Mouse (Mus musculus) megakaryocyte, embryonic 14.5 days (primary cell): ENCODE measurements around the gene Fndc8. TPM values are rescaled to one million over a fixed set of nuclear protein-coding genes. Genes with fewer than 3 reads are reported as not detected.
A peak's percentile ranks its signal among the peaks of the same experiment; 100 is the strongest.

Experiments
- H3K27me3 ChIP-seq: replicated peaks from 2 replicates; pipeline ENCODE3; 2012; ENCODE audit warnings: inconsistent platforms
- H3K36me3 ChIP-seq: replicated peaks from 2 replicates; pipeline ENCODE3; 2012; ENCODE audit warnings: low read length, inconsistent platforms, mixed read lengths
- H3K4me1 ChIP-seq: 2 replicates; pipeline ENCODE4 v1.6.1; 2012; ENCODE audit warnings: inconsistent platforms
- H3K4me3 ChIP-seq: replicated peaks from 2 replicates; pipeline ENCODE3; 2012; ENCODE audit warnings: moderate library complexity, mild to moderate bottlenecking, inconsistent platforms
- H3K9me3 ChIP-seq: 2 replicates; pipeline ENCODE4 v1.6.1; 2012; ENCODE audit warnings: inconsistent platforms
- FLI1 ChIP-seq: IDR thresholded peaks from 2 replicates; pipeline ENCODE4 v1.6.1; 2012; ENCODE audit warnings: low read length, inconsistent platforms, mixed read lengths
- GATA1 ChIP-seq: IDR thresholded peaks from 3 replicates; pipeline ENCODE4 v1.6.1; 2012; ENCODE audit warnings: mixed read lengths, low read length, inconsistent platforms, borderline replicate concordance
- polyA plus RNA-seq: library from polyadenylated mRNA; stranded (reverse); fragments of >175 nt; gene quantifications from 2 replicates; pipeline ENCODE4 v1.2.3, GENCODE M21; 2012; ENCODE audit warnings: low replicate concordance; ENCODE audit not compliant: insufficient read depth

Fndc8 gene
- polyA plus RNA-seq, 1 experiment = not detected

- no peak for TF ChIP-seq FLI1
- peaks cover 20% of the 10 kb centered on the region for H3K36me3 ChIP-seq
- H3K9me3 ChIP-seq = no peaks in the 10 kb centered on the region
- peaks cover 11% of the 10 kb centered on the region for H3K27me3 ChIP-seq
- peaks cover 51% of the 10 kb centered on the region for H3K4me1 ChIP-seq
- peak overlapping the region; percentile 98 for H3K4me3 ChIP-seq
These were observed 2.2 kb upstream of the Fndc8 start for GRCm38 (mm10) chr11:82889524-82890341.

DNA sequence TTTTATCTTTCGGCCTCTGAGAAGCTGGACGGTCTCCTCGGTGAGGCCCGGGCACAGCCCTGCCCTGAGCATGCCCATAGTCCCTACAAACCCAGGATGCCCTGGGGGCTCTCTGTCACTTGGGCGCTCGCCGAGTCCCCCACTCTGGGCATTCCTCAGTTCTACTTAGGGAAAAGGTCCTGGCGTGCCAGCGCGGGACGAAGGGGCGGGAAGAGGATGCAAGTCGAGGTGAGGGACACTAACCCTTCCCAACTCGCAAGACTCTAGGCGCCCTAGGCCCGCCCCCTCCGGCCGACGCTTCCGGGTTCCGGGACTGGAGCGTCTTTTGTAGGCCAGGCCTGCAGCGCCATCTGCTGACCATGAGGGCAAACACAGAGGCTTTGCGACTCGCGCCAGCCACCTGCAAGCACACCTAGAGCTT, 1.6 kb upstream of the Fndc8 start, which contains the start of gene Rad51d:
Gene Rad51d, minus strand, starts transcription at position 273 of the 421 bp plus-strand sequence.
- H3K36me3 ChIP-seq = peaks cover 14% of the 10 kb centered on the region
- no peaks in the 10 kb centered on the region for H3K9me3 ChIP-seq
- no peak for TF ChIP-seq FLI1
- peaks cover 46% of the 10 kb centered on the region for H3K4me1 ChIP-seq
- H3K4me3 ChIP-seq = peak within 1 kb of the TSS; percentile 98
- peaks cover 11% of the 10 kb centered on the region for H3K27me3 ChIP-seq

DNA sequence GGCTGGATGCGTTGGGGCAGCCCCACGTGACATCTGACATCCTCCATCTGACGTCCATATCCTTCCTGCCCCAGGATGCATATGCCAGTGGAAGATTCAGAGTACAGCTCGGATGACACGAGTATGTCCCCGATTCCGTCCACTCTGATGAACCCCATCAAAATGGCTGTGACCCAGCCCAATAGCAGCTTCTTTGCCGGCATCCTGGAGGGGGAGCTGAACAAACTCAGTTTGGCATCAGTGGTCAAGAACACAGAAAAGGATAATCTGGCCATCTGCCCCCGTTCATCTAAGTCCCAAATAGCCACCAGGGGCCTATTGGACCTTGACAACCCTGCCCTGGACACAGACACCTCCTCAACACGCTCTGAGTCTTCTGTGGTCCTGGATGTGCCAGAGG, 5.6 kb downstream of the Fndc8 start:
- peaks cover 51% of the 10 kb centered on the region for H3K36me3 ChIP-seq
- peaks cover 14% of the 10 kb centered on the region for H3K4me1 ChIP-seq
- peak overlapping the region; percentile 23 for H3K4me3 ChIP-seq
- peaks cover 3% of the 10 kb centered on the region for H3K27me3 ChIP-seq
- no peak for TF ChIP-seq FLI1
- no peak for TF ChIP-seq GATA1
- H3K9me3 ChIP-seq = peaks cover 4% of the 10 kb centered on the region

- no peaks in the 10 kb centered on the region for H3K27me3 ChIP-seq
- H3K9me3 ChIP-seq = peaks cover 4% of the 10 kb centered on the region
- TF ChIP-seq FLI1 (no peak), GATA1 (no peak)
- peaks cover 74% of the 10 kb centered on the region for H3K36me3 ChIP-seq
- peaks cover 10% of the 10 kb centered on the region for H3K4me1 ChIP-seq
- H3K4me3 ChIP-seq = no peak overlapping the region
These were observed 7.8 kb downstream of the Fndc8 start for GRCm38 (mm10) chr11:82899720-82900119.

- Histone ChIP-seq H3K4me3 (no peak overlapping the region), H3K9me3 (no peaks in the 10 kb centered on the region), H3K27me3 (no peaks in the 10 kb centered on the region), H3K36me3 (peaks cover 92% of the 10 kb centered on the region), H3K4me1 (peaks cover 22% of the 10 kb centered on the region)
- TF ChIP-seq FLI1 = no peak
- TF ChIP-seq GATA1 = no peak
These were observed 9.8 kb downstream of the Fndc8 start for GRCm38 (mm10) chr11:82901606-82902310.

DNA sequence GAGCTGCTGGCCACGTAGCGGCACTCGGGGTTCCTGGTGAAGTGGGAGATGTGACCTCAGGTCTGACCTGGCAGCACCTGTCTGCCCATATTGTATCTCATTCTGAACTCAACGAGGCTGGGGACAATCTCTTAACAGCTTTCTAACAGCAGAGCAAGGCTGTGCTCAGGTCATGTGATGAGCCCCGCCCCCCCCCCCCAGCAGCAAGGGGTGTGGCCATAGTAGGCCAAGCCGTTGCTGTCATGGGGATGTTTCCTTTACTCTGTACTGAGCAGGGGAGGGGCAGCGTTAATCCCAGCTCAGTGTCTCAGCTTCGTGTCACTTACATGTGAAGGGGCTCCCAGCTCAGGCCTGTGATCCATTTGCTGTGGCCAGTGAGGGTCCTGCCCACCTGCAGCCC, 13.0 kb downstream of the Fndc8 start:
- H3K36me3 ChIP-seq = peaks cover 66% of the 10 kb centered on the region

DNA sequence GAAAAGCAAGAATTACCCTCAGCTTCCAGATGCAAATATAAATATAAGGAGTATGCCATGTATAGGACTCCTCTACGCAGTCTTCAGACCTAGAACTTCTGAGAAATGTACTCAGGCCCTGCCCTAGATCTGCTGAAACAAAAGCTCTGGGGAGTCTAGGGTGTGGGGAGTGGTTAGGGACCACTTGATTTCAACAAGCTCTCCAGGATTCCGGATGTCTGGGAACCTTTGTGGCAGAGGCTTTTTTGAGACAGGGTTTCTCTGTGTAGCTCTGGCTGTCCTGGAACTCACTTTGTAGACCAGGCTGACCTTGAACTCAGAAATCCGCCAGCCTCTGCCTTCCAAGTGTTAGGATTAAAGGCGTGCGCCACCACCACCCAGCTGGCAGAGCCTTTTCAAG, 13.9 kb downstream of the Fndc8 start:
- Histone ChIP-seq H3K27me3 (peaks cover 12% of the 10 kb centered on the region), H3K36me3 (peaks cover 57% of the 10 kb centered on the region), H3K4me1 (peaks cover 26% of the 10 kb centered on the region), H3K4me3 (no peak overlapping the region), H3K9me3 (no peaks in the 10 kb centered on the region)
- TF ChIP-seq GATA1 = no peak

More for the DNA sequence above, 13.0 kb downstream of the Fndc8 start:
- H3K9me3 ChIP-seq = no peaks in the 10 kb centered on the region
- peaks cover 3% of the 10 kb centered on the region for H3K27me3 ChIP-seq
- no peak overlapping the region for H3K4me3 ChIP-seq
- TF ChIP-seq GATA1 (no peak), FLI1 (no peak)
- H3K4me1 ChIP-seq = peaks cover 26% of the 10 kb centered on the region

DNA sequence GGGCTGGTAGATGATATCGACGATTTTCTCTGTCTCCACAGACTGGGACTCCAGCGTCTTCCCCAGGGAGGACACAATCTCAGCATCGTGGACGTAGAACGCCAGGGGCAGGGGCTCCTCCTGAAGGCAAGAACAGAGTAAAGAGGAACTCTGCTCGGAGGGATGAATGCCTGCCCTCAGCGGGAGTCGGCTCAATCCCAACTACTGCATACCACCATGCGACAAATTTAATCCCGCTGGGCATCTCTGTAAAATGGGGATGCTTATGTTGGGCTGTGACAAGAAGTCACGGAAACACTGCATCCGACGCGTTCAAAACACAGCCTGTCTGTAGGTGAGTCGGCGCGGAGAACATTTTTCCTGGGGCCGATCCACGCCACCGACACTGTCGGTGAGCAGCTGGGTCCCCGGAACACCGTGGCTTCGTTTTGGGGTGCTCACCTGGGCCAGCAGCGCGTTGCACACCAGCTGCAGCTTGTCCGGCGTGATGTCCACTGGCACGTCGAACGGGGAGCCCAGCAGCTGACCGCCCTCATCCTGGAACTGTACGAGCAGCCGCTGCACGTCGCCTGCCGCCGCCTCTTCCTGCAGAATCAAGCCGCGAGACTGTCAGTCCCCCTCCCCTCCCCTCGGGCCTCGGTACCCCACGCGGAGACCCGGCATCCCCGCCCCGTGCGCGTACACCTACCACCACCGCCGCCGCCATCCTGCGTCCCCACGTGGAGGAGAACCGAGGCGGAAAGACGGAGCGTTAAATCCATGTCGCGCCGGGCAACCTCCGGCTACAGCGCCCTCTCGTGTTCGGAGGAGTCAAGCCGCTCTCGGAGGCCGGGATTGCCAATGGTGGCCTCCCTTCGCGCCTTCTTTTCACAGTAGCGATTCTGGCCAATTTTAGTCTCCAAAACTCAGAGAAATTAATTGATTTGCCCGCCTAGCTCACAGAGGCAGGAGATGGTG, 16.0 kb downstream of the Fndc8 start, which contains the start of gene Nle1:
Gene Nle1, minus strand, starts transcription at position 761 of the 957 bp plus-strand sequence.
- H3K4me3 ChIP-seq = peak within 1 kb of the TSS; percentile 99
- TF ChIP-seq FLI1 (no peak), GATA1 (no peak)
- H3K36me3 ChIP-seq = peaks cover 36% of the 10 kb centered on the region
- no peaks in the 10 kb centered on the region for H3K9me3 ChIP-seq
- peaks cover 26% of the 10 kb centered on the region for H3K4me1 ChIP-seq
- peaks cover 28% of the 10 kb centered on the region for H3K27me3 ChIP-seq

DNA sequence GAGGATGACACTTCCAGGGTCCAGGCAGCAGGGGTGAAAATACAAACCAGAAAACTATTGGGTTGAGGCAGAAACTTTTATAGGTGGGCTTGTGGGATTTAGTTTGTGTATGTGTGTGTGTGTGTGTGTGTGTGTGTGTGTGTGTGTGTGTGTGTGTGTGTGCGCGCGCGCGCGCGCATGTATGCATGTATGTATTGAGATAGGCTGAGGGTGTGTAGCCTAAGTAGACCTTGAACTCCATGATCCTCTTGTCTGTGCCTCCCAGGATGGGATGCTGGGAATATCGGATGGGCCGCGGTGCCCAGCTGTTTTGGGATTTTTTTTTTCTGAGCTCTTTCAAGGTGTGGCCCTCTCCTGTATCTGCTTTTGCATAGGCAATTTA, 16.7 kb downstream of the Fndc8 start:
- H3K36me3 ChIP-seq = peaks cover 30% of the 10 kb centered on the region
- H3K27me3 ChIP-seq = peaks cover 34% of the 10 kb centered on the region
- H3K9me3 ChIP-seq = no peaks in the 10 kb centered on the region
- peaks cover 26% of the 10 kb centered on the region for H3K4me1 ChIP-seq
- H3K4me3 ChIP-seq = peak overlapping the region; percentile 99
- no peak for TF ChIP-seq GATA1
- no peak for TF ChIP-seq FLI1

GRCm38 (mm10) chr11:82910250-82910649, 18.3 kb downstream of the Fndc8 start, which contains the start of gene Unc45b:
TSS of gene Unc45b (plus strand) at chr11:82910550.
- Histone ChIP-seq H3K4me1 (peaks cover 31% of the 10 kb centered on the region), H3K27me3 (peaks cover 45% of the 10 kb centered on the region), H3K36me3 (peaks cover 13% of the 10 kb centered on the region), H3K4me3 (no peak within 1 kb of the TSS), H3K9me3 (no peaks in the 10 kb centered on the region)
- TF ChIP-seq FLI1 (no peak), GATA1 (no peak)
